Mouse (Mus musculus): ENCODE results near the gene Chd4.
"Not testable (repeated sequence)": the region's sequence is repeated elsewhere in the genome, so short reads cannot be mapped to it uniquely, and the experiment has no call there.

The Chd4 gene

GRCm38 (mm10) chr6:125095391-125096278 is at the start of gene Chd4:
Chd4 (plus strand) TSS chr6:125095981.
- DNase-seq, result peak; percentile 99 to 100

DNA sequence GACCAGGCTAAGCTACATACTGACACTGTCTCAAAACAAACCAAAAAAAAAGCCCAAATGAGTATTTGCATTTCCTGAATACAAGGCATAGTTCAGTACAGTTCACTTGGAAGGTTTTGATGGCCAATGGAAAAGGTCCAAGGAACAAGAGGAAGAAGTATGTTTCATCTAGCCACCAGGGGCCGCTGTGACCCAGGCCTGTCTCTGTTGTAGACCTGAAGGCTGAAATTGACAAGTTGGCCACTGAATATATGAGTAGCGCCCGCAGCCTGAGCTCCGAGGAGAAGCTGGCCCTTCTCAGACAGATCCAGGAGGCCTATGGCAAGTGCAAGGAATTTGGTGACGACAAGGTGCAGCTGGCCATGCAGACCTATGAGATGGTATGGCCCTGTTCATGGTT is 49.1 kb upstream of the Chd4 start:
- DNase-seq, result peak; percentile 93 to 98

- no peak for DNase-seq
Observed at GRCm38 (mm10) chr6:125049678-125050077, 46.1 kb upstream of the Chd4 start, which contains the start of gene Acrbp. Acrbp (plus strand) TSS chr6:125049689.

- DNase-seq, result peak in 1 of 2 experiments; percentile 48
Observed at GRCm38 (mm10) chr6:125051237-125051636, 44.5 kb upstream of the Chd4 start.

DNA sequence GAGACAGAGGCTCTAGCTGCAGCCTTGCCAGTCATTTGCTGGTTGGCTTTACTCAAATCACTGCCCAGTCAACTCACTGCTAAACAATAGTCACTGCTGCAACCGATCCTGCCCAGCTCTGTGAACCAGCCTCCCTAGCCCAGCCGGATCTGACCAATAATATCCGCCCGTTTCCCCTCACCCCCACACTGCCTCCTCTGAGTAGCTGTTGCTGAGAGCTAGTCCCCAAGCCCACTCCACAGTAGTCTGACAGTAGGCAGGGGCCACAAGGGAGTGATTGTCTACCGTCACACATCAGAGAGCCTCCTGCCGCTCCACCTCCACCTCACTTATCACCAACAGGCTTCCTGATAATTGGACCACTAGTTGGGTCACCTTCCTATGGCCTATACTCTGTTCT is 34.3 kb upstream of the Chd4 start:
- no peak for DNase-seq

DNA sequence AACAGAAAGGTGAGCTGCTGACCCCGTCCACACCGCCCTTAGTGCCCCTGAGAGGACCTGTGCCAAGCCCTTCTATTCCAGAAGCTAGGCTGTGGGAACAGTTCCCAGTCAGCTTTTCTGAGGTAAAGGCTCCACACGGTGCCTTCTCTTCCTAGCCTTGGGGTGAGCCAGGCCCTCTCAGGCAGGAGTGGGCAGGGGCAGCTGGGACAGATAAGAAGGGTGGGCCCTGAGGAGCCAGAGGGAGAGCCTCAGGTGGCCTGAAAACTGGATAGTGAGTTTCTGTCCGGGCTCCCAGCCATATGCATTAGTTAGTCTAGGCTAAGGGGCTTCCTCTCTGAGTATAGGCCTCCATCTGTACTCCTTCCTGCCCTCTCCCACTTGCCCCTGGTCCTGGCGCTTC is 33.3 kb upstream of the Chd4 start:
- peak in 1 of 2 experiments; percentile 44 for DNase-seq

DNA sequence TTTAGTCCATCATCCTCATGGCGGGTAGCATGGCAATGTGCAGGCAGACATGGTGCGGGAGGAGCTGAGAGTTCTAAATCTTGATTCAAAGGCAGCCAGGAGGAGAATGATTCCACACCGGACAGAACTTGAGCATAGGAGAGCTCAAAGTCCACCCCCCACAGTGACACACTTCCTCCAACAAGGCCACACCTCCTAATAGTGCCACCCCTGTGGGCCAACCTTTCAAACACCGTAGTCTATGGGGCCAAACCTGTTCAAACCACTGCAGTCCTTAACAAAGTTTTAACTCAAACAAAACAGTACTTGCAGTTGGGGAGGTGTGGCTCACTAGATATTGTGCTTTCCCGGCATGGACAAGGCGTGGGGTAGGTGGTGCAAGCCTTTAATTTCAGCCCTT is 31.9 kb upstream of the Chd4 start:
- DNase-seq, result no peak

- not testable (repeated sequence) for DNase-seq
Observed at GRCm38 (mm10) chr6:125065223-125065622, 30.6 kb upstream of the Chd4 start.

GRCm38 (mm10) chr6:125067571-125067995 is 28.2 kb upstream of the Chd4 start, which contains the start of gene Lpar5:
Lpar5 (plus strand) TSS chr6:125067920.
- no peak for DNase-seq

DNA sequence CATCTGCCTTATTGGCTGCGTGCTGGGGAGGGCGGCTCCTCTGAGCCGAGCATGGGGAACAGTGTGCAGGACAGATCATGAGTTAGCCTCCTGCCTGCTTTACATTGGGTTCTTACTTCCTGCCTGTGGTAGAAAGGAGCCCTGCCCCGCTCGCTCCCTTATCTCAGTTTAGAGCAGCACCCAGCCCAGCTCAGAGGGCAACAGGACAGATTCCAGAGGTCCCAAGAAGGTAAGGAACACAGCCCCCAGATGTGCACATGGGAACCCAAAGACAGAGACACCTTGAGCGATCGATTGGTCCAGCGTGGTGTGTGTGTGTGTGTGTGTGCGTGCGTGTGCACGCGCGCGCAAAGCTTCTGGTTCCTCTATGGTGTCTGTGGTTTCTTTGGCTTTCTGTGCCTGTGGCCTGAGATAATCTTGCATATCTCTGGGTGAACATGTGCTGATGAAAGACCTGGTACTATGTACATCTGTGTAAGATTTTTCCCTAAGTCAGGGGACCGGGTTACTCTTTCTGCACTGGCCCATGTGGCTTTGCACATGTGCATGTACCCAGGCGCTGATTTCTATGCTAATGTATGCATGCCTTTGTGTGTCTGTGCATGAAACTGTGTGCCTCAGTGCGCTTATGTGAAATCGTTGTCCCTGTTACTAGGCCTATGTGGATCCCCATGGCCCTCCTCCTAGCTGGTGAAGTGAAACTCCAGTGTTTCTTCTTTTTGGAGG is 24.4 kb upstream of the Chd4 start:
- DNase-seq, result peak in 1 of 2 experiments; percentile 50

GRCm38 (mm10) chr6:125071896-125072279 is 23.9 kb upstream of the Chd4 start:
- peak; percentile 99 for DNase-seq

DNA sequence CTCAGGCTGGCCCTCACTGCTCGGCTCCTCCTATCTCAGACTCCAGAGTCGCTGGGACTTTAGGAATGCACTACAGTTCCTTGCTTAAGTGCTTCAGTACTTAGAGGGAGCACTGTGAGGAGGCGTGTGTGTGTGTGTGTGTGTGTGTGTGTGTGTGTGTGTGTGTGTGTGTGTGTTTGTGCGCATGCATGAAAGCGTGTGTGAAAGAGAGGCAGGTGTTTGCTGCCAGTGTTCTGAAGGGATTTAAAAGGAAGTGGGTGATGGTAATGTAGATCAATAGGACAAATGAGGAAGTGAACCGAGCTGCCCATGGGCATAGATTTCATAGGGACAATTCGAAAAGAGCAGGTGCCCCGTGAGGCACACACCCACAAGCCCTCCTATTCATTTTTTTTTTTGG is 22.0 kb upstream of the Chd4 start:
- no peak for DNase-seq

DNA sequence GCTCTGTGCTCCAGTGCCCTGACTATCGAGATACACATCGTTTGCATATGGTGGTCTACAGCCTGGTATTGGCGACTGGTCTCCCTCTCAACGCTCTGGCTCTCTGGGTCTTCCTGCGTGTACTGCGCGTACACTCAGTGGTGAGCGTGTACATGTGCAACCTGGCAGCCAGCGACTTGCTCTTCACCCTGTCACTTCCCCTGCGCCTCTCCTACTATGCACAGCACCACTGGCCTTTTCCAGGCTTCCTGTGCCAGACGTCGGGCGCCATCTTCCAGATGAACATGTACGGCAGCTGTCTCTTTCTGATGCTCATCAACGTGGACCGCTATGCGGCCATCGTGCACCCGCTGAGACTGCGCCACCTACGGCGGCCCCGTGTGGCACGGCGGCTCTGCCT is 14.4 kb upstream of the Chd4 start:
- DNase-seq, result no peak

GRCm38 (mm10) chr6:125081797-125082560 is 13.8 kb upstream of the Chd4 start:
- peak; percentile 92 to 98 for DNase-seq

DNA sequence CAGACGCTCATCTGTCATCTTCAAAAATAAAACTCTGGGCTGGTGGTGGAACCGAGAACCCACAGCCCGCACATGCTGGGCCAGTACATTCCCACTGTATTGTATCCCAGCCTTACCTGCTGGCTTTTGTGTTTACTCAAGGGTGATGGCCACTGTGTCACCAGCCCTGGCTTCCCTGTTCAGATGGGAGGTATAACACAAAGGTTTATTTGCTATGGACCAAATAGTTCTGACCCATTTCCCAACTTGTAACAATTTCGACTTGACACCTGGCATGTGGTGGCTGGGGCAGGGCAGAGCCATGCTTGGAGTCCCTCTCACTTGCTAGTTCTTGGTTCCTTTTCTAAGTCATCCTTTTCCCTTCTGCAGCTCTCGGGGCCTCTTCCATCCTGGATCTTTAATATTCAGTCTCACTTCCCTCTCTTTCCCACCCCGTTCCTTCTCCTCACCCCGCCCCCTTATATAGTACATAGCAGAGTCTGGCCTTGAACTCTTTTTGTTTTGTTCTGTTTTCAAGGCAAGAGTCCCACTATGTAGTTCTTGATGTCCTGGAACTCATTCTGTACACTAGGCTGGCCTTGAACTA is 12.9 kb upstream of the Chd4 start:
- no peak for DNase-seq

GRCm38 (mm10) chr6:125084424-125084823 is 11.4 kb upstream of the Chd4 start:
- peak; percentile 82 for DNase-seq

- DNase-seq, result no peak
Observed at GRCm38 (mm10) chr6:125087937-125088336, 7.8 kb upstream of the Chd4 start.

GRCm38 (mm10) chr6:125088561-125089321 is 7.0 kb upstream of the Chd4 start:
- peak; percentile 88 to 92 for DNase-seq

GRCm38 (mm10) chr6:125089521-125090321 is 6.1 kb upstream of the Chd4 start:
- peak; percentile 82 to 87 for DNase-seq

GRCm38 (mm10) chr6:125090341-125091085 is 5.3 kb upstream of the Chd4 start:
- no peak for DNase-seq

Data from cerebellum, postnatal 14 days (tissue).